ENCODE assay signal across 7 mouse cellular contexts in genomic region chr17:25274571-25275346, GRCm38 (mm10). TPM values are rescaled to one million over a fixed set of nuclear protein-coding genes. Genes with fewer than 3 reads are reported as not detected.
DNase-seq lines count a peak whose midpoint lies in the region; ATAC-seq and TF ChIP-seq lines count a peak whose summit lies in the region.

Gene Ube2i (minus strand): TSS chr17:25274622.

- H3K79me2 ChIP-seq in C2C12 (ENCODE audit: control insufficient read depth, insufficient read depth) (peaks cover 35% of the 10 kb centered on the region), CH12.LX (replicated peaks; ENCODE audit: control insufficient read depth, extremely low read depth, insufficient read depth, poor library complexity, severe bottlenecking) (peaks cover 34% of the 10 kb centered on the region)

- TF ChIP-seq CTCF in C2C12 (IDR thresholded peaks at IDR 0.05; ENCODE audit: control insufficient read depth, insufficient read depth, insufficient read length) (no peak), CH12.LX (conservative IDR thresholded peaks at IDR 0.05 in 1 of 2, IDR thresholded peaks at IDR 0.05 in 1 of 2; ENCODE audit: low read depth in 2 of 2, low read length in 2 of 2) (no peak)

- WGBS in forebrain, embryonic 10.5 days = 85% methylated on average over 9 of the region's 9 CpGs
- 77% methylated on average over 9 of the region's 9 CpGs for WGBS in limb, embryonic 15.5 days
- WGBS in stomach, embryonic 15.5 days = 74% methylated on average over 9 of the region's 9 CpGs

- H3K27me3 ChIP-seq in C2C12 (ENCODE audit: control insufficient read depth, insufficient read depth, insufficient read length) = peaks cover 21% of the 10 kb centered on the region
- H3K27me3 ChIP-seq in CH12.LX (replicated peaks) = peaks cover 23% of the 10 kb centered on the region
- H3K27me3 ChIP-seq in forebrain, embryonic 10.5 days (ENCODE audit: poor library complexity, severe bottlenecking) = no peaks in the 10 kb centered on the region
- H3K27me3 ChIP-seq in limb, embryonic 15.5 days = peaks cover 6% of the 10 kb centered on the region; the same call in 1 of the 2 replicates
- H3K27me3 ChIP-seq in stomach, embryonic 15.5 days (replicated peaks) = no peaks in the 10 kb centered on the region

- H3ac ChIP-seq in C2C12 (ENCODE audit: control insufficient read depth, insufficient read length, low read depth) = peak within 1 kb of the TSS; percentile 98

- dilution Hi-C loops in CH12.LX (cut with MboI; ENCODE audit: extremely low pct_ligation_motif_present, extremely low pct_unique_long_range_greater_than_20kb, low sequenced_read_pairs) = no loop called here

- H3K27ac ChIP-seq in CH12.LX (ENCODE audit: insufficient read depth, low read depth) = peak within 1 kb of the TSS; percentile 88
- peak within 1 kb of the TSS; percentile 100 for H3K27ac ChIP-seq in forebrain, embryonic 10.5 days
- peak within 1 kb of the TSS; percentile 99 for H3K27ac ChIP-seq in limb, embryonic 15.5 days
- H3K27ac ChIP-seq in stomach, embryonic 15.5 days = peak within 1 kb of the TSS; percentile 98

- H3K36me3 ChIP-seq in C2C12 (ENCODE audit: control insufficient read depth, insufficient read depth) = peaks cover 19% of the 10 kb centered on the region
- H3K36me3 ChIP-seq in CH12.LX (replicated peaks in 1 of 2; ENCODE audit: control insufficient read depth in 1 of 2, insufficient read depth in 1 of 2, low read length in 1 of 2) = peaks cover 2 to 17% of the 10 kb centered on the region in 2 experiments
- peaks cover 22% of the 10 kb centered on the region for H3K36me3 ChIP-seq in forebrain, embryonic 10.5 days (replicated peaks)
- H3K36me3 ChIP-seq in limb, embryonic 15.5 days = peaks cover 2% of the 10 kb centered on the region
- H3K36me3 ChIP-seq in stomach, embryonic 15.5 days = no peaks in the 10 kb centered on the region

- DNase-seq in CH12.LX (ENCODE audit: extremely low read depth) = no peak
- no peak for DNase-seq in forebrain, embryonic 10.5 days (ENCODE audit: extremely low spot score, low spot score)
- DNase-seq in heart, postnatal 4 days = no peak
- no peak for DNase-seq in right cerebral cortex, postnatal 36 days (ENCODE audit: low spot score in 2 of 2)

- no peaks in the 10 kb centered on the region for H3K9me3 ChIP-seq in CH12.LX (replicated peaks; ENCODE audit: low read length)
- no peaks in the 10 kb centered on the region for H3K9me3 ChIP-seq in forebrain, embryonic 10.5 days
- H3K9me3 ChIP-seq in limb, embryonic 15.5 days = no peaks in the 10 kb centered on the region
- no peaks in the 10 kb centered on the region for H3K9me3 ChIP-seq in stomach, embryonic 15.5 days

- in situ Hi-C loops in CH12.LX (cut with MboI; ENCODE audit: low pct_ligation_motif_present, low pct_unique_long_range_greater_than_20kb, low sequenced_read_pairs) = loop anchor here (5.0 to 10.0 kb wide), 3 partner anchors 37 to 162 kb away; partner anchors contain the start of genes BC003965 and Unkl

- H3K4me3 ChIP-seq in C2C12 (ENCODE audit: insufficient read depth, poor library complexity, severe bottlenecking) (peak within 1 kb of the TSS; percentile 99), CH12.LX (replicated peaks in 1 of 3; ENCODE audit: low read depth in 2 of 3, low read length in 2 of 3, poor library complexity in 1 of 3) (peak within 1 kb of the TSS; percentile 98 to 100 (median 98))
- peak within 1 kb of the TSS; percentile 71 for H3K4me3 ChIP-seq in forebrain, embryonic 10.5 days
- peak within 1 kb of the TSS; percentile 94 for H3K4me3 ChIP-seq in limb, embryonic 15.5 days
- peak within 1 kb of the TSS; percentile 98 for H3K4me3 ChIP-seq in stomach, embryonic 15.5 days (replicated peaks)

- H3K79me3 ChIP-seq in C2C12 (ENCODE audit: low read depth) = peaks cover 33% of the 10 kb centered on the region

- peak within 1 kb of the TSS; percentile 100 for H3K9ac ChIP-seq in CH12.LX (ENCODE audit: insufficient read depth, low read depth)
- peak within 1 kb of the TSS; percentile 99 for H3K9ac ChIP-seq in limb, embryonic 15.5 days
- H3K9ac ChIP-seq in stomach, embryonic 15.5 days = peak within 1 kb of the TSS; percentile 99

- H3K4me1 ChIP-seq in CH12.LX (ENCODE audit: control insufficient read depth in 1 of 2, insufficient read depth in 2 of 2) = peaks cover 9 to 31% of the 10 kb centered on the region in 2 experiments
- H3K4me1 ChIP-seq in forebrain, embryonic 10.5 days = peaks cover 33% of the 10 kb centered on the region
- peaks cover 29% of the 10 kb centered on the region for H3K4me1 ChIP-seq in limb, embryonic 15.5 days
- peaks cover 24% of the 10 kb centered on the region for H3K4me1 ChIP-seq in stomach, embryonic 15.5 days

- no peak for TF ChIP-seq RAD21 in CH12.LX (IDR thresholded peaks at IDR 0.05; ENCODE audit: low read depth, low read length)

- ATAC-seq in limb, embryonic 15.5 days (ENCODE audit: insufficient number of reproducible peaks, low FRiP score, low TSS enrichment, low read depth) = no peak
- no peak for ATAC-seq in stomach, embryonic 15.5 days (ENCODE audit: insufficient read depth, low FRiP score, low read depth)

- no peak for TF ChIP-seq POLR2A in CH12.LX (IDR thresholded peaks at IDR 0.05; ENCODE audit: low read depth, low read length)

- TF ChIP-seq EP300 in CH12.LX (IDR thresholded peaks at IDR 0.05; ENCODE audit: low read length) = no peak

- H3K4me2 ChIP-seq in CH12.LX (ENCODE audit: insufficient read depth, low read depth, poor library complexity, severe bottlenecking) = peak within 1 kb of the TSS; percentile 49
- H3K4me2 ChIP-seq in limb, embryonic 15.5 days = peak within 1 kb of the TSS; percentile 82
- H3K4me2 ChIP-seq in stomach, embryonic 15.5 days = peak within 1 kb of the TSS; percentile 52

TF ChIP-seq in C2C12, 6 proteins besides CTCF, POLR2A, EP300 and RAD21:
- TF ChIP-seq CEBPB (IDR thresholded peaks at IDR 0.05; ENCODE audit: low read depth) = no peak
- TF ChIP-seq MYOG (IDR thresholded peaks at IDR 0.05; ENCODE audit: control insufficient read depth, extremely low read depth, insufficient read length) = no peak
- TF ChIP-seq USF1 (IDR thresholded peaks at IDR 0.05; ENCODE audit: low read depth) = no peak
- no peak for TF ChIP-seq MYOD1 (IDR thresholded peaks at IDR 0.05; ENCODE audit: control insufficient read depth, insufficient read length, low read depth)
- no peak for TF ChIP-seq FOSL1 (IDR thresholded peaks at IDR 0.05; ENCODE audit: insufficient read depth, low read length, poor library complexity, severe bottlenecking)
- no peak for TF ChIP-seq MAX (IDR thresholded peaks at IDR 0.05)

TF ChIP-seq in CH12.LX, 34 proteins besides CTCF, POLR2A, EP300 and RAD21:
- TF ChIP-seq NELFE (IDR thresholded peaks at IDR 0.05; ENCODE audit: low read depth, low read length) = no peak
- no peak for TF ChIP-seq USF1 (IDR thresholded peaks at IDR 0.05; ENCODE audit: low read depth, low read length)
- TF ChIP-seq HCFC1 (IDR thresholded peaks at IDR 0.05; ENCODE audit: low read depth, low read length) = no peak
- no peak for TF ChIP-seq CHD2 (IDR thresholded peaks at IDR 0.05; ENCODE audit: low read length)
- no peak for TF ChIP-seq JUN (IDR thresholded peaks at IDR 0.05; ENCODE audit: insufficient read depth, low read depth, low read length)
- no peak for TF ChIP-seq SIN3A (IDR thresholded peaks at IDR 0.05; ENCODE audit: low read length)
- TF ChIP-seq MAFK (IDR thresholded peaks at IDR 0.05; ENCODE audit: insufficient replicate concordance, low read length) = no peak
- no peak for TF ChIP-seq ETS1 (conservative IDR thresholded peaks at IDR 0.05; ENCODE audit: low read depth, low read length)
- no peak for TF ChIP-seq JUND (conservative IDR thresholded peaks at IDR 0.05; ENCODE audit: low read depth, low read length)
- no peak for TF ChIP-seq MXI1 (IDR thresholded peaks at IDR 0.05; ENCODE audit: low read depth, low read length)
- TF ChIP-seq IRF4 (IDR thresholded peaks at IDR 0.05; ENCODE audit: low read depth, low read length) = no peak

RNA-seq across cellular contexts. Expression of gene Ube2i, which starts in this region (rescaled TPM):
- polyA plus RNA-seq in C2C12 (2012; fragmentation: generic; extraction: Trizol) (405 TPM), CH12.LX (2012; ENCODE audit: insufficient read length, low read depth) (417 and 578 TPM in 2 replicates)
- total RNA-seq in CH12.LX (2012; rRNA removed) (356 and 455 TPM in 2 replicates), CH12.LX (2014; rRNA removed) (731 and 764 TPM in 2 replicates)
- 919 and 925 TPM in 2 replicates for polyA plus RNA-seq in forebrain, embryonic 10.5 days (2016; fragmentation: Nextera tagmentation; extraction: Ambion mirVana)
- total RNA-seq in heart, postnatal 4 days (2021) = 100 to 1,000 TPM; 219 to 221 TPM
- 513 and 522 TPM in 2 replicates for polyA plus RNA-seq in limb, embryonic 15.5 days (2015; fragmentation: Nextera tagmentation; extraction: Ambion mirVana)
- 503 and 542 TPM in 2 replicates for polyA plus RNA-seq in stomach, embryonic 15.5 days (2015; fragmentation: Nextera tagmentation; extraction: Ambion mirVana)
